Mouse (Mus musculus) CD4-positive naive resting alpha-beta T cell, adult 76 days (primary cell): ENCODE measurements around the gene Zmat5. TPM values are rescaled to one million over a fixed set of nuclear protein-coding genes. Genes with fewer than 3 reads are reported as not detected.

Experiments
- total RNA-seq: library from RNA; stranded (reverse); gene quantifications from one replicate; pipeline ENCODE4 v1.2.4, GENCODE M21; 2023

The Zmat5 gene
- total RNA-seq = 24.5 TPM

DNA sequence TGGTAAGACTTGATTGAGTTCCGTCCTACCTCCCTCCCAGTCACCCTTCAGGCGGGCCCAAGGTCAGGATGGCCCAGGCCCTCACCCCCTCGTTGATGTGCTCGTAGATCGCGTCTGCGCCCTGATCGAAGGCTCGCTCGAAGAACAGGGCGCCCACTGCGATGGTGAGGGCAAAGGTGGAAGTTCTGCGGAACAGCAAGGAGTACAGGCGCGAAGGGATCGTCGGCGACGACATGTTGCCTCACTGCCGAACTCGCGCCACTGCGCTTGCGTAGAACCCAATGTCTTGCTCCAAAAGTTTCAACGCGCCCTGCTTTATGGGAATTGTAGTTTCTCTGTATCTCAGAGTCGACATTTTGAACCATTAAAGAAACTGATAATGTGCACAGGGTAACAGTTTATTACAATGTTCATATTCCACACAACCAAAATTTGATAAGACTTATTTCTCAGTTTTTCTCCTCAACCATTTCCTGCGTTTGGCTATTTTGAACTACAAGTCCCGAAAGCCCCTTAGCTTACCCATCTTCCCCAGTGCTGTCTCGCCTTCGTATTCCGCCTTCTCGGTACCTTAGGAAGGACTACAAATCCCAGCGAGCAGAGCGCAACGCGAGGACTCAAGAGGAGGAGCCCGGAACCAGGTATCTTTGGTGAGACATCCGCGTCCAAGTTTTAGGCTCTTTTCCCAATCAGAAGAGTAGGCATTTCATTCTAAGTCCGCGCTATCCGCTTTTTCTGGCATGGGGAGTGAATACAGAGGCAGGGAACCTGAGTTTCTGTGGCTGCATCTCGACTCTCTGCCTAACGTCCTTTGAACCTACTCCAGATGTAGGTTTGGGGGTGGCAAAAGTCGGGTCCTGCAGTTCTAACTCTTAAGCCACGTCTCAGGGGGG, at the start of gene Zmat5, which contains the start of gene Uqcr10:
Zmat5 (plus strand) TSS at position 607 of the 893 bp plus-strand sequence.
Uqcr10 (minus strand) TSS at position 271 of the 893 bp plus-strand sequence.

DNA sequence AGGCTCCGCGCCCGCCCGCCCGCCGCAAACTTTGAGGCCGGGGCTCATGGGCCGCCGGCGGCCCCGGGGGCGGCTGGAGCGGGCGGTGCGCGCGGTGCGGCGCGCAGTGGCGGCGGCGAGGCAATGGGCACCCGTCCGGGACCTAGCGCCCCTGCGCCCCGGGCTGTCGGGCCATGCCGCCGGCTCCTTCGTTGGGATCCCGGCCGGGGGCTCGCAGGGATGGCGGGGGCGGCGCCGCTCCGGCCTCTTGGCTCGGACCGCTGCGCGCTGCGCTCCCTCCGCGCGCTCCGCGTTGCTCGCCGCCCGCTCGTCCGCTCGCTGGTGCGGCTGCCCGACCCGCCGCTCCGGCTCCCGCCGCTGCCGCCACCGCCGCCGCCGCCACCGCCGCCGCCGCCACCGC, 42.3 kb downstream of the Zmat5 start, which contains the start of gene Cabp7:
Cabp7 (minus strand) TSS at position 46 of the 400 bp plus-strand sequence.

Other genes starting within 250 kb of the Zmat5 start
- gene Mtmr3, start 109.8 kb upstream of the Zmat5 start, total RNA-seq = 97.5 TPM
- gene Gm11032, start 84.6 kb upstream of the Zmat5 start, total RNA-seq = not detected
- 33.3 TPM for gene Ascc2, start 66.9 kb upstream of the Zmat5 start, total RNA-seq
- gene Uqcr10, start 336 bp upstream of the Zmat5 start, total RNA-seq = 120 TPM
- 0.29 TPM for gene Cabp7, start 42.1 kb downstream of the Zmat5 start, total RNA-seq
- 46.9 TPM for gene Nf2, start 144.9 kb downstream of the Zmat5 start, total RNA-seq
- 22.2 TPM for gene Nipsnap1, start 169.3 kb downstream of the Zmat5 start, total RNA-seq
- 39.6 TPM for gene Thoc5, start 190.6 kb downstream of the Zmat5 start, total RNA-seq
- gene Nefh, start 243.4 kb downstream of the Zmat5 start, total RNA-seq = 2.7 TPM